Mouse (Mus musculus): ENCODE results near the gene Cdca5.

- TF ChIP-seq CTCF (IDR thresholded peaks at IDR 0.05; ENCODE audit: insufficient read depth, low read depth, low read length) (no peak), POLR2A (IDR thresholded peaks at IDR 0.05; ENCODE audit: insufficient read depth, low read depth, low read length) (no peak)
Observed at GRCm38 (mm10) chr19:6062418-6062817, 22.4 kb upstream of the Cdca5 start.
